Mouse (Mus musculus) CD4-positive, CD25-positive, alpha-beta regulatory T cell, adult 2 months (primary cell): ENCODE measurements around the gene Fkbp8.
A peak's percentile ranks its signal among the peaks of the same experiment; 100 is the strongest.

Source experiments
- DNase-seq: peaks from one replicate; pipeline ENCODE4 v3.0.0-alpha.2; 2012; ENCODE audit warnings: low read depth, low spot score

Gene Fkbp8

GRCm38 (mm10) chr8:70558334-70558733 lies 30.8 kb downstream of the Fkbp8 start:
- DNase-seq: peak; percentile 69

DNA sequence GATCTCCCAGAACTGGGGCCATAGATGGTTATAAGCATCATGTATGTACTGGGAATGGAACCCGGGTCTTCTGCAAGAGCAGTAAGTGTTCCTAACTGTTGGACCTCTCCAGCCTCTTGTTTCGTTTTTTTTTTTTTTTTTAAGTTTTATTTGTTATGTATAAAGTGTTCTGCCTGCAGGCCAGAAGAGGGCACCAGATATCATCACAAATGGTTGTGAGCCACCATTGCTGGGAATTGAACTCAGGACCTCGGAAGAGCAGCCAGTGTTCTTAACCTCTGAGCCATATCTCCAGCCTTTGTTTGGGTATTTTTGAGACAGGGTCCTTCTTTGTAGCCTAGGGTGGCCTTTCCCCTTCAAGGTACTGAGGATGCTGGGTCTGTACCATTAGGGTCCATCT lies 31.5 kb downstream of the Fkbp8 start:
- peak; percentile 66 for DNase-seq

DNA sequence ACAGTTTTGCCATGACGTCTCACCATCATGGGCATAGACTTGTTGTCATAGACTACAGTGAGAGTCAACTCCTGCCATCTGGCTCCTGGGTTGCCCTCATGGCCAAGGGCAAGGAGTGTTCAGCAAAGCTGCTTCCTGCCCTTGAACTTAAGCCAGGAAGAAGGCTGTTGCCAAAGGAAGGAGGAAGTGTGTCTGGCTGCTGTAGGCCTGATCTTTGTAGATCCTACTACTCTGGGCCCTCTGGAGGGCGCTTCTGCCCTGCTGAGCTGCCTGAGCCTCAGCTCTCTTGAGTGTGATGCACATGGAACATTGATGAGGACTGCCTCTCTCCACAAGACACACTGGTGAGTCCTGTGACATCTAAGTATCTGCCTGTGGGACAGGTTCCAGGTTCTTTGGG lies 32.6 kb downstream of the Fkbp8 start:
- DNase-seq: peak; percentile 30

- no peak for DNase-seq
Measured at GRCm38 (mm10) chr8:70560564-70560963, 33.0 kb downstream of the Fkbp8 start.

GRCm38 (mm10) chr8:70561357-70561756 lies 33.8 kb downstream of the Fkbp8 start:
- DNase-seq: no peak

DNA sequence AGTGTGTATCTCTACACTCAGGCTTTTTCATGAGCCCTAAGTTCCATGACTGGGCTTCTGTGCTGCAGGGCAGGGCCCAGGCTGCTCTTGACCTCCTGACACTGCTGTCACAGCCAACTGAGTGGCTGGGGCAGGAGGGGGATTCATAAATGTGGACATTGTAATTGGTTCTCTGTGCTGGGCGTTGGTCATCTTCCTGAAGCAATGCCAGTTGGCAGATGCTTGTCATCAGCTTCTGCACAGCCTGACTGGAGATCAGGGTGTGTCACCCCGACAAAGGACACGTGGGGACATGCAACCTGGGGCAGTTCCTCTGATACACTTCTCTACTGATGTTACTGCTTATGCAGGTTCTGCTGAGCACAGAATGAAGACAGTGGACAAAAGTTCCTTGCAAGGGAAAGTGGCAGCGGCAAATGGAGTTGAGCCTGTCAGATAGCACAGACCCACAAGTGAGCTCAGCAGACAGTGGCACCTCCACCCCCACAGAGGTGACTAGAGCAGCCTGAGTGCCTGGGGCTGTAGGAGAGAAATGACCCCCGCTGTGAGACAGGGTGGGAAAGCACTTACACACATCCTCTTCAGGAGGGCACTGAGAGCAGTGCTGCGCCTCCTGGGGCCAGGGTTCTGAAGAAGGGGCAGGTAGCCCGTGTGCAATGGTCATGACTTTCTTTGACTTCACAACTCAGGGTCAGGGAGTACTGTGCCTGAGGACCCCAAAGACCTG lies 34.4 kb downstream of the Fkbp8 start:
- no peak for DNase-seq

DNA sequence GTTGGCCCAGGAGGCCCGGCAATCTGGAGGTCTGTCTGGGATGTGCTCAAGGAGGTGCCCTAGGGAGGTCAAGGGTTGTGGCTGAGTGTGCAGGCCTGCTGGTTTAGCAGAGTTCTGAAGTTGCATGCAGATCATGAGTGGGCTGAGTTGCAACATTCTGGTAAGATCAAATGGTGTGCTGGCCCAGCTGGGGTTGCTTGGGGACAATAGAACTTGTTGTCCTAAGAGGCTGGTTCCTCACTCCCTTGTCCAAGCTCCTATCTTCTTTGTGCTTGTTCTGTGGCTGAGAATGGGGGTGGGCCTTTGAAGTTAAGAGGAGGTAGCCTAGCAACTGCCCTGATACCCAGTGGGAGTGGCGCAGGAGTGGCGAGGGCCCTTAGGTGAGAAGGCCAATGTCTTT lies 35.3 kb downstream of the Fkbp8 start:
- DNase-seq: no peak

DNA sequence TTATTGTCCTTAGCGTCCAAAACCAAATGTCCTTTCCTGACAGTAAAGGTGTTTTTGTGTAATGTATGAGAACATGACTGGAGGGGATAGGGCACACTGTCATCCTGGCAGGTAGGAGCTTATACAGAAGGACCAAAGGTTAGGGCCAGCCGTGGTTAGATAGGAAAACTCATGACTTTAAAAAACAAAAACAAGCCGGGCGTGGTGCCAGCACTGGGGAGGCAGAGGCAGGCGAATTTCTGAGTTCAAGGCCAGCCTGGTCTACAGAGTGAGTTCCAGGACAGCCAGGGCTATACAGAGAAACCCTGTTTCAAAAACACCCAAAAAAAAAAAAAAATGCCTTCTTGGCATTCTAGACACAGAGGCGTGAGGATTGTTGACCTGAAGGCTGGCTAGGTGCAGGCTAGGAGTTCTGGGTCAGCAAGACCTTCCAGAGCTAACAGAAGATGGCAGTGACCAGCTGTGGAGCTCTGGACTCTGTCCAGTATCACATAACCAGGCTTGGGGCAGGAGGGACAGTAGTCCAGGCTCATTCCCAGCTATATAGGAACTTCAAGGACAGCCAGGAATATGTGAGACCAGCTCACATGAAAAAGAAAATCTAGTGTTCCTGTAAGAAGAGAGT lies 36.4 kb downstream of the Fkbp8 start:
- DNase-seq: no peak

GRCm38 (mm10) chr8:70564696-70565235 lies 37.2 kb downstream of the Fkbp8 start:
- DNase-seq: no peak

DNA sequence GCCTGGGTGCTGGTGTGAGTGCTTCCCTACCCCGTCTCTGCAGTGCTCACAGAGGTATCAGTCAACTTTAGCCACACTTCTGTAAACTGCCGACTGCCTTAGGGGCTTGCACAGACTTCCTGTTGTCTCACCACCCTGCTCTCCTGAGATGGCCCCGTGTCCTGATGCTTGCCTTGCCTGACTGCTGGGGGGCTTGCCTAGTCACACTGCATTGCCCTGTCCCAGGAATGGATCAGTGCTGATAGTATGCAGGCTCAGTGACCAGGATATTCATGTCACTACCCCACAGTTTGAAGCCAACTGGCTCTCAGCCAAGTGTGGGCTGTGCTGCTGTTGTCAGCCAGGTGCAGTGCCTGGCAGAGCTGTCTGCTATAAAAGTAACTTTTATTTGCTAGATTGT lies 38.0 kb downstream of the Fkbp8 start:
- DNase-seq: no peak

DNA sequence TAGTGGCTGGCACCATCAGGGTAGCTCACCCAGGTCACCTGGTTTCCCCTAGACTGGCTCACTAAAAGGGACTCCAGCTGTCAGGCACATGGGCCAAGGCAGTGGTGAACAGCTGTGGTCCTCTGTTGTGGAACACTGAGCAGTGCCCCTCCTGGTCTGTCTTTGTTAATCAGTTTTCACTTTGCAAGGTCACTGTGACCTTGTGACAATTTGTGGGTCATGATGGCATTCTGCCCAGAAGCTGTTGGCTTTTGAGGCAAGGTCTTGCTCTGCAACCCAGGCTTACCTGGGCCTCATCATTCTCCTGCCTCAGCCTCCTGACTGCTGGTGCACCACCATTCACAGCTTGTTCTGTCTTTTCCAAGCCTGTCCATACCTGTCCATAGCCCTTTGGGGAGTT lies 42.8 kb downstream of the Fkbp8 start:
- DNase-seq: no peak

DNA sequence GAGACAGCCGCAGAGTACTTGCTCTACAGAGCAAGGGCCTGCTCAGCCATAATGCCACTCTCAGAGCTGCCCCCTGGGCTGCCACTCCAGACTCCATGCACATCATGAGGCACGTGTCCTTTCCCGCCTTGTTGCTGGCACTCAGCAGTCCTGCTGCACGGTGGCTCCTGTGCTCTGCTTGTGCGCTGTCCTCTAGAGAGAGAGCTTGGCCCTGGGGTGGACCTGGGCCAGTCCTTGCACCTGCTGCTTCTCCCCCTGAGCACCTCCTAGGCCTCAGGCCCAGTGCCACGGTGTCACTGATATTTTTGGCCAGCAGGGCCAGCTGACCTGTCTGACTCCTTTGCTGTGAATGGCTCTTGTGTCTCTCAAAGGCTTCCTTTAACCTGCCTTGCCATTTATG lies 43.5 kb downstream of the Fkbp8 start:
- DNase-seq: no peak

DNA sequence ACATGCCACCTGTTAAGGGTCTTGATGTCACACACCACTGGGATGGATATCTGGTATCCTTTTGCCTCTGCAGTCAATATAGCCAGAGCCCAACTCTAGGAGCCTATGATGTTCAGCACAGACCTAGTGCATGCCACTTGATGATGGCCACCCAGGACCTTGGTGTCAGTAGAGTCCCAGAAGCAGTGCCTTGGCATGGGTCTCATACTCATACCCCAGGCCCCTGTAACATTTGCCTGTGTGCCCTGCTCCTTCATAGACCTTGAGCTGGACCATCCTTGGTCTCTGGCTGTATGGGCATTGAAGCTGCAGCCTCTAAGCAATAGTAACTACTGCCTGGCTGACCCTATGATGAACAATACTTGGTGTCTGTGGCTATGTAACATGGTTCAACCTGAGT lies 46.8 kb downstream of the Fkbp8 start:
- DNase-seq: no peak

GRCm38 (mm10) chr8:70574915-70575314 lies 47.4 kb downstream of the Fkbp8 start:
- DNase-seq: no peak

DNA sequence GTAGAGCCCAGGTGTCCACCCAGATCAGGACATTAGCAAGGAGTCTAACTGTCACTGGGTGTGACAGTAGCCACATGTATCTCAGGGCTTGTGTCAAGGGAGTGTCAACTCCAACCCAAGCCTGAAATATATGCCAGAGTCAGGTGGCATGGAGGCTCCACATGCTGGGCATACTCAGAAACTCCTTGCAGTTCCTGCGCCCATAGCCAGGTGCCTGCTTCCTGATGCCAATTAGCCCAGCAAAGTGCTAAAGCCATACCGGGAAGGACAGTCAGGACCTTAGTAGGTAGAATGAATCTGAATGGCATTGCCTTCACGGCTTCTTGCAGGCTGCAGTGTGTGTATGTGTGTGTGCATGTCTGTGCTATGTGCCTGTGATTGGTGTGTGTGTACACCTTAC lies 49.7 kb downstream of the Fkbp8 start:
- no peak for DNase-seq

DNA sequence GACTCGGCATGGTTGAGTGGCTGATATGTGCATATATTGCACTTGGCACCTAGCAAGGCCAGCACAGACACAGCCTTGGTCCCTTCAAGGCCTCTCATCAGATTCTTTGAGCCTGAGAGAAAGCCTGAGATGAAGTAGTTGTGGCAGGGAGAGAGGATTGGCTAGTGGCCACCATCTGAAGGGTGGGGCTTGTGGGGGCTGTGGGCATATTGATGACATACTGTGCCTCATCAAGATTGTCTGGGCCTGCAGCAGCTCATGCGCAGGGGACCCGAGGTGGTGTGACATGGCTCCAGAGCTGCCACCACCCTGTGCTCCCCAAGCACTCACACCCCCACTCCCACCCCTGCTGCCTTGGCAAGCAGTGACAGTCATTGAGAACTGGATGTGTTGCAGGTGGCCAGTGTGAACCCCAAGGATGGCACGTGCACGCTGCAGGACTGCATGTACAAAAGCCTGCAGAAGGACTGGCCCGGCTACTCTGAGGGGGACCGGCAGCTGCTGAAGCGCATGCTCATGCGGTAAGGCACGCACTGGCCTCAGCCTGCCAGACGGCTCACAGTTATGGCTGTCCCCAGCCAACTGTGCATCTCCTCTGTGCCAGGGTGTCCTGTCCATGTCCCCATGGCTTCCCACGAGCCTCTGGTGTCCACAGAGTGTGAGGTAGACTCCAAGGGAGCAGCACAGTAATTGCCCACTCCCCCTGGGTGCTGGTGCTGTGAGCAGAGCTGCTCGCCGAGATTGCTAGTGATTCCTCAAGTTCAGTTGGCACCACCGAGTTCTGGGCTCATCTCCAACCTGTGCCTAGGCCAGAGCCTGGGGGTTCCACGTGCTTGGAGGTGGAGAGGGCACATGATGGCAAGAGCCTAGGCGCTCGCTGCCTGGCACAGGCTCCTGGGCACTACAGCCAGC lies 56.2 kb downstream of the Fkbp8 start:
- DNase-seq: no peak

DNA sequence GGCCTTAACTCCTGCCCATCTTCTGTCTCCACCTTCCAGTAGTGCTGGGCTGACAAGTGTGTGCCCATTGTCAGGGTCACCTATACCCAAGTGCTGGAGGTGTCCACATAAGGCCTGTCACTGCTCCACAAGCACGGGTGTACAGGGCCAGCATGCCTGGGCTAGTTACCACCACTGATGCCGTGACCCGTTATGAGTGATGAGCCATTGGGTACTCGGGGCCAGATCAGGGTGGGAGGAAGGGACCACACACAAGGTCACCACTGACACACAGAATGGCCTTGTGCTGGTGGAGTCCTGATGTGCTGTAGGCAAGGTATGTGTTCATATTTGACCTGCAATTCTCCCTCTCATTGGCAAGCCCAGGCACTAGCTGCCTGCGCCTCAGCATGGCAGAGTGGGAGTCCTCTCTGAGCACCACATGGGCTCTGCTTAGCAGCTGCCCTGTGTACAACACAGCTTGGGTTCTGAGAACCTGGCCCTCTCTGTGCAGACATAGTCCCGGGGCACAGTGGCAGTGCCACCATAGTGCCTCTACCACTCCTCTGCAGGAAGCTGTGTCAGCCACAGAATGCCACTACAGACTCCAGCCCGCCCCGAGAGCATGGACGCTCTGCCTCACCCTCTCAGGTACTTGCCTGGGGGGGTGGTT lies 57.2 kb downstream of the Fkbp8 start:
- no peak for DNase-seq
